15 mouse cellular contexts compared by ENCODE assay signal in the genomic region with DNA sequence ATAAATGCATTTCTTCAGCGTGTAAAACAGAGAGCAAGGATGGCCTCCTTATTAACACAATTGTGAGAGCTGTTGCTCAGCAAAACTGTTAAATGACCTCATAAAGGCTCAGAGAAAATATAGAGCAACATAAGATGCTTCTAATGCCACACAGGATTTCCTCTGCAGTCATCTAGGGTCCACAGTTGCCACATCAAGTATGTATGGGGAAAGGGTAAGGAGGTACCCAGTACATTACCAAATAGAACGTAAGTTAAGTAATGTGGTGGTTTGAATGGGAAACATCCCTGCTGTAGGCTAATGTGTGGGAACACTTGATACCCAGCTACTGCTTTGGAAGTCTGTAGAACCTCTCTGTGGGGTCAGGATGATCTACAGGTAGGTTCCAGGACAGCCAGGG.
"Had no signal": no experiment of that assay in that cellular context is flagged by ENCODE, and none has a peak within 500 bp of the region (broad histone marks: within the 10 kb centered on the region; RNA-seq: fewer than 3 reads in every experiment).

No protein-coding gene starts in this region.

- DNase-seq: gastrocnemius, postnatal 14 days; gastrocnemius, postnatal 36 days; heart, adult 18-20 months; heart, postnatal 14 days; heart, postnatal 36 days; kidney, adult 11 months; kidney, adult 2 months; kidney, adult 9 months; kidney, postnatal 14 days; kidney, postnatal 36 days; layer of hippocampus, adult 9-11 months; layer of hippocampus, postnatal 36 days; left cerebral cortex, postnatal 4 days had no signal

- ATAC-seq: hindbrain, postnatal 0 days; intestine, embryonic 16.5 days had no signal
